Mouse (Mus musculus) adrenal gland, postnatal 14 days (tissue): ENCODE data around the gene Marcks. TPM values are rescaled to one million over a fixed set of nuclear protein-coding genes. Genes with fewer than 3 reads are reported as not detected.

Source experiments
- DNase-seq: peaks from one replicate; pipeline ENCODE4 v3.0.0; 2021; ENCODE audit warnings: mixed read lengths
- long read RNA-seq, 2 experiments: library from polyadenylated mRNA; stranded (forward); transcript quantifications; one replicate each; pipeline ENCODE4 v2.0.0; 2021
- total RNA-seq: library from RNA; stranded (reverse); gene quantifications from 2 replicates; pipeline ENCODE4 v1.2.3, GENCODE M21; 2021

The Marcks gene
- total RNA-seq, result 83.8 and 85.5 TPM in 2 replicates
- long read RNA-seq, experiment 1, full-length matches to known transcripts, result 131 of 224 reads
- long read RNA-seq, experiment 1, partial matches to known transcripts, result 90 of 224 reads
- long read RNA-seq, experiment 1, other reads (novel, unspliced or antisense), result 3 of 224 reads
- long read RNA-seq, experiment 2, full-length matches to known transcripts, result 72 of 113 reads
- long read RNA-seq, experiment 2, partial matches to known transcripts, result 0 of 113 reads
- long read RNA-seq, experiment 2, other reads (novel, unspliced or antisense), result 41 of 113 reads

- peak; percentile 90 for DNase-seq
Measured at GRCm38 (mm10) chr10:37138778-37139442, at the start of gene Marcks. Gene Marcks, minus strand, starts transcription at chr10:37138920.

DNA sequence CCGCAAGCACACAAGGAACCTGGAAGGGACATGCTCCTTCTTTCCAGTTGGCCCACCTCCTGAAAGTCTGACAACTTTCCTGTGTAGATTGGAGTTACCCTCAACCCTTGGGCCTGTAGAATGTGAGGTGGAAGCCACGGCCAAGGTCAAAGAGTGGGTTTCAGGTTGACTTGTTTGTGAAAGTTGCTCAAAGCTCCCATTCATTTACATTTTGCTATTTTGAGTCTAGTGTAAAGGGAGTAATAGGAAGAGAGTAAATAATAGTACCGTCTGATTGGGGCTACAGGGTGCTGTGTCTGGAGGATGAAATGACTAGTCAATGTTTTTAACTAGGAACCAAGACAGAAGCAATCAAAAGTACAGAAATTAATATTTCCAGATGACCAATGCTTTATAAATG lies 38.4 kb upstream of the Marcks start:
- DNase-seq, result no peak

DNA sequence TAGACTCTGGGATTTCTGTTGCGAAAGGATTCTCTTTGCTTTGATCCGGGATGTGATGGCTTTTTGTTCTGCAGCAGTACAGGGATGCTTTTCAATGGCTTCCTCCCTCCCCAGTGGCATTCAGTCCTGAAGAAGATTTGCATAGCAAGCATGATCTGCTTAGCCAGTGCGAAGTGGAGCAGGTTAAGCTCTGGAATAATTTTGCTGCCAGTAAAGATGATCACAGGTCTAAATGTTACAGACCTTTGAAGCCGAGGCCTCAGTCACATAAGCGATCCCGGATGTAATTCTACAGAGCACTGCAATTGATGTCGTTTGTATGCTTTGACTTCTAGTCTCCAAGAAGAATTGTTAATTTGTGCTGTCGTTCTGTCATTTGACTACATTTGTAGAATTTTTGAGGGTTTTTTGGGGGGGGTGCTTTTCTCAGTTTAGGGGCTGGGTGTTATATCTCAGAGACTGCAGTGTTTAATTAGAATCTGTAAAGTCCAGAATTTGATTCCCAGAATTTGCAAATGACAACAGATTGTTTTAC lies 33.8 kb upstream of the Marcks start:
- DNase-seq, result no peak

GRCm38 (mm10) chr10:37171711-37172415 lies 33.1 kb upstream of the Marcks start:
- DNase-seq, result no peak

- no peak for DNase-seq
Measured at GRCm38 (mm10) chr10:37170878-37171277, 32.2 kb upstream of the Marcks start.

DNA sequence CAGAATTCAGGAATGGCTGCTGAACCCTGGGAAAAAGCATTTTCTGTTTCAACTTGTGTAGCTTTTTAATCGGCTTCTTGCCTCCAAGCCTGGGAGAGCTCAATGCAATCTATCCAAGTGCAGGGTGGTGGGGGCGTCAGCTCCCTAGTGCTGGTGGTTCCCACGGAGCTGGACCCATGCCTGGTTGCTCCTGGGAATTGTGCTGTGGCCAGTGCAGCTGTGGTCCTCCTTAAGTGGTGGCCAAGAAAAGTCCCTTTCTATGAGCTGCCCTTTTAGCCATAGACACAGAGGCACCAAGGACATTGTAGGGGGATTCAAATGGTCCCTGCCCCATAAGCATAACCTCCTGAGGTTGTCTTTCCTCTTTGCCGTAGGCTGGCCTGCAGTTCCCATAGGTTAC lies 31.7 kb upstream of the Marcks start:
- peak; percentile 4 for DNase-seq

DNA sequence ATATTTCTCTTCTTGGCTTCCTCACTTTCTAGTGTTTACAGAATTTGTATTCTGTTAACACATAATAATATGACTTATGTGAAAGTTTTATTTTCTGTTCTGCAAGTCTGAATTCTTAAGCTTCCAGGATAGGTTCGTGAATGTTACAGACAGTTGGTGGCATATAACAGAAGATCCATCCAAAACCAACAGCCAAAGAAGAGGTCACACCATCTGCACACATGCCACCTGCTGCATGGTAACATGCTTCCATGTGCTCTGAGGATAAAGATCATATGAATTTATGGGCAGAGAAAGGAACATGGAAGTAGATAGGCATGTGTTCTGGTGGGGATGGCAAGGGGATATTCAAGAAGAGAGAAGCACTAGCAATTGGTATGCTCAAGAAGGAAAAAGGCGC lies 28.8 kb upstream of the Marcks start:
- DNase-seq, result no peak

DNA sequence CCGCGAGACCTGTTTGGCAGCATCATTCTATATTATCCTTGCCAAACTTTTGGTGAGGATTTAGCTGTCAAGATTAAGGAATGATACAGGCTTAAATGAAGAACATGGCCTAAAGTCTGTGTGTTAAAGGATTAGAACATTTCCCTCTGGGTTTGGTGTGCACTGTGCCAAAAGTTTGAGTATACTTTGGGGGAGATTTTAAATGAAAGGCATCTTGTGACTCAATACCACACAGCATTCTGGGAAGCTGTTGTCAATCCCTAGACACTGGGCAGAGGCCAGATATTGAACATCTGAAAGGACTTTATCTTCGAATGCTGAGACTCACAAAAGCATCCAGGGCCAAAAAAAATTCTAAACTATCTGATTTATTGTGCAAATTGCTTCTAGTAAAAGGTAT lies 21.0 kb upstream of the Marcks start:
- no peak for DNase-seq

- DNase-seq, result peak; percentile 6
Measured at GRCm38 (mm10) chr10:37157156-37157555, 18.4 kb upstream of the Marcks start.

DNA sequence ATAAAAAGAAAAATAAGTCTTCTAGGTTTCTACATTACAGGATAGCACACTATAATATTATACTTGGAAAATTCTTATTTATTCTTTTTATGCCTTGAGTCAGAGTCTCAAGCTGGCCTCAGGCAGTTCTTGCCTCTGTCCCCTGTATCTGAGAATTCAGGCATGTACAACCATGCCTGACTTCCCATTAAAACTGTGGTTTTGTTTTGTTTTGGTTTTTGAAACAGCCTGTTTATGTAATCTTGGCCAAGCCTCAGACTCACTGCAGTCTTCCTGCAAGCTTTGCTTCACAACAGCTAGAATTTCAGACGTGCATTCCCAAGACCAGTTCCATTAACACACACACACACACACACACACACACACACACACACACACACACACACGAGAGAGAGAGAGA lies 16.4 kb upstream of the Marcks start:
- DNase-seq, result no peak

DNA sequence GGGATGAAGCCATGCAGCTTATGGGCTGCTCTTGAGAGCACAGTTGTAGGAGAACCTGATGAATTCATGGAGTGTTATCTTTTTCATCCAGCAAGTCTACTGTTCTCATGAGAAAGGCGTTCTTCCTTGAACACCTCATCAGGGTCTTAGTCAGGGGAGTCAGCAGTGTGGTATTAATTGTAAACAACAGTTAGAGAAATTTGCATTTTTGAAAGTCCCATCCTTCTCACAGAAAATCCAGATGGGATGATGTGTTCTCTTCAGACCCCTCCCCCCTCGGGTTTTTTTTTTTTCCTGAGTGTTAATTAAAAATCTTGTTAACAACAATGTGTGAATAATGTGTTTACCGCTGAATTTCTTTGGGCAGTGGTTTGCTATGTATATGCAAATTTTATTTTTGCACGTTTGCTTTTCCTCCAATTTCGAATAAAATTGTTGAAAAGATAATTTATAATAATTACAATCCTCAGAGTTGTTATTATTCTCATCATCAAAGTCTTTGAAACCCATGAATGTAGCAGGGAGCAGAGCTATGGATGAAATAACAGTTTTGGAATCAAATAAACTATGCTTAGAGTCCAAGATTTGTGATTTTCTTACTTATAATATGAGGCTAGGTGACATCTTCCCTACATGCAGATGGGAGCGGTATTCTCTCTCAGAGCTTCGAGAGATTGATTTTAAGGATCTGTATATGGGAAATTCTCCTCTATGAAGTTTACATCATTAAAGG lies 13.0 kb upstream of the Marcks start:
- no peak for DNase-seq

GRCm38 (mm10) chr10:37148016-37148415 lies 9.3 kb upstream of the Marcks start:
- DNase-seq, result no peak

- DNase-seq, result no peak
Measured at GRCm38 (mm10) chr10:37145456-37145855, 6.7 kb upstream of the Marcks start.

GRCm38 (mm10) chr10:37141621-37142020 lies 2.9 kb upstream of the Marcks start:
- peak; percentile 10 for DNase-seq

- peak; percentile 90 for DNase-seq
Measured at GRCm38 (mm10) chr10:37140736-37141451, 2.2 kb upstream of the Marcks start.

DNA sequence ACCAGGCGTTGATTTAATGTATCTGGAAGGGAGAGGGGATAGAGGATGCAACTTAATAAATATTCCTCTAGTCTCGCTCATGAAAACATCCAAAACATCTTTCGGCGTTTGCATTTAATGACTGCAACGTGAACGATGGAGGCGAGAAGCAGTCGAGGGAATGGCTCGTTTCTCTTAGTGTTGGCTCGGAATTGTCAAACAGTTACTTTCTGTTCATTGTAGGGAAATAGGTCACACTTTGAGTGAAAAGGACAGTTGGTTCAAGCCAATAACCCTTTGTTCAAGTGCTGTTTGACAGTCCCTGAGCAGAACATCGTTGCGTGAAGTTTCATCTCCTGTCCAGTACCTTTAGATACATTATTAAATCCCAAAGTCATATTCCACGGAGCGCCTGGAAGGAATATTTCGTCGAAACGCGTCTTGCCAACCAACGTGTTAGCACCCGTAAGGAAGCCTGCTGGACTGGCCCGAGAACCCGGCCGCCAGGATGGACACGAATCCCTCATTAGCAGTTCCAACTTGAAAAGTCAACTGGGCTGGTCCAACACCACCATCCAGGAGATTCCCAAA lies 1.5 kb upstream of the Marcks start:
- peak; percentile 62 for DNase-seq

GRCm38 (mm10) chr10:37139443-37140165 lies 884 bp upstream of the Marcks start:
- DNase-seq, result peak; percentile 29

GRCm38 (mm10) chr10:37138311-37138731 lies 399 bp downstream of the Marcks start:
- peak; percentile 46 for DNase-seq

DNA sequence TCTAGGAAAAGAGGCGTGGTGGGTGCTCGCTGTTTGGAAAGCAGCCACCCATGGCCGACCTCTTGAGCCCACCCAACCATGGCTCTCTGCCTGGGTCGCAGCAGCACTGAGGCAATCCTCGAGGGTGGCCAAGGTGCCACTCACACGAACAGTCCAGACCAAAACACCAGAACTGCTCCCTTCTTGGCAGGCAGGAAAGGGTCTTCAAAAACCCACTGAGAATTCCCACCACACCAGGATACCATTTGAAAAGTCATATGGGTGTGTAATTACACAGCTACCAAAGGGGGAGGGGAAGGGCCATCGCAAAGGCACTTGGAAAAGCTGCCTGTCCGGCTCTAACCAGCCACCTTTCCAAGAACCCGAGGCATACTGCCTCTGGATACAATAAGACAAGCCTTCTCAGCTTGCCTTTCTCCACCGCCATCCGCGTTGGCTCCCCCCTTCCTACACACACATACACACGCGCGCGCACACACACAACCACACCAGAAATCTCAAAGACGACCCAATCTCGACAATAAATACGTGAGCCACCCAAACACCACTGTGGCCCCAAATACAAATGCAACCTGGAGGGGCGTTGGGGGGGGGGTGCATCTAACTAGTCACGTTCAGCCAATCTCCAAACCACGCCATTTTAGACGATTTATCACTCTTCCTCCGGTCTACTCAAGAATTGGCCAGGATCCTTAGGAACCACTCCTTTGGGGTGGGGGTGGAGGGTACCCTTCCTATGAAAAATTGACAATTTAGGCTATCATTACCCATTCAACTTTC lies 999 bp downstream of the Marcks start:
- peak; percentile 68 for DNase-seq
